Mouse (Mus musculus) heart, adult 2 months (tissue): Measurements from ENCODE around the gene Aldh1a3.

Experiments
- CTCF ChIP-seq: fragments of 200-600 bp; IDR thresholded peaks from 2 replicates; pipeline ENCODE4 v1.8.1; 2022; ENCODE audit warnings: antibody characterized with exemption, mild to moderate bottlenecking, moderate library complexity
- EP300 ChIP-seq: fragments of 200-500 bp; IDR thresholded peaks from 2 replicates; pipeline ENCODE4 v1.6.1; 2011; ENCODE audit warnings: low read depth, low read length, control low read depth; ENCODE audit not compliant: insufficient read depth
- POLR2A ChIP-seq: fragments of 200-500 bp; IDR thresholded peaks from 2 replicates; pipeline ENCODE4 v1.6.1; 2011; ENCODE audit warnings: mild to moderate bottlenecking, low read depth, low read length, control low read depth; ENCODE audit not compliant: insufficient read depth

DNA sequence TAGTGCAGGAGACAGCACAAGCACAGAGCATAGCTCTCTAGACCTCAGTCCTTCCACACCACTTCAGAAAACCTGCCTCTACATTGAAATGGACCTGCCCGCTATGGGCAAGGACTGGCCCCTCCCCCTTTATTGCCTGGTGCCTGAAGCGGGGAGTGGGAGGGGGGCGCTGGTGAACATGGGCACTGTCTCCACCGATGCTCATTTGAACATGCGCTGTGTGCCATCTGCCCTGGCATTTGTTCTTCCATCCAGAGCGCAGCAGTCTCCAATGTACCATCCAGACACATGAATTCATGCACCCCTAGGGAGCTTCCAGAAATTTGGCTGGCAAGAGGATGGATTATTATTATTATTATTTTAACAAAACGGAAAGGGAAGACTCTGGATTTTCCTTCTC is 14.2 kb downstream of the Aldh1a3 start:
- TF ChIP-seq CTCF, result no peak
- no peak for TF ChIP-seq EP300
- TF ChIP-seq POLR2A, result no peak
